ENCODE assay signal across 9 mouse cellular contexts in the genomic region with DNA sequence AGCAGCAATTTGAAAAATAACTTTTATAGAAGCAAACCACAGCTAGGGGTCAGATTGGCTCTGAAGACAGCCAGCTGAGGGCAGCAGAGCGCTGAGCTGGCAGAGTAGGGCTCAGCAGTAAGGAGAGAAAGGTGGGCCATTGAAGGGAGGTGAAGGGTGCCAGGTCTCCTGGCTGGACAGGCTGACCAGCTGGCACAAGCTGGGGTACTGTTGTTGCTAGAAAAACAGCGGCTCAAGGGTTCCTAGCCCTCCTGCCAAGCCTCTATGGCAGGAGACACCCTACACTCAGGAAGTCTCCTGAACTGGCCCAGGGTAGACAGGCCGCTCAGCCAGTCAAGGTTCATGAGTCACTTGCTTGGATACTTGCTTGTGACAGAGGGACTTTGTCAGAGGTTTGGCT. TPM values are rescaled to one million over a fixed set of nuclear protein-coding genes. Genes with fewer than 3 reads are reported as not detected.
DNase-seq lines count a peak whose midpoint lies in the region; ATAC-seq and TF ChIP-seq lines count a peak whose summit lies in the region.
"Had no signal": no experiment of that assay in that cellular context is flagged by ENCODE, and none has a peak within 500 bp of the region (broad histone marks: within the 10 kb centered on the region; RNA-seq: fewer than 3 reads in every experiment).

No protein-coding gene starts in this region.

- no peak overlapping the region for H3K4me3 ChIP-seq in hindbrain, embryonic 14.5 days (replicated peaks; ENCODE audit: low read length)
- H3K4me3 ChIP-seq in hindbrain, embryonic 10.5 days, result no peak overlapping the region
- H3K4me3 ChIP-seq in C2C12 (ENCODE audit: insufficient read depth, poor library complexity, severe bottlenecking), result no peak overlapping the region
- H3K4me3 ChIP-seq in bone marrow, adult 2 months (replicated peaks; ENCODE audit: control insufficient read depth, low read depth, low read length), result no peak overlapping the region
- H3K4me3 ChIP-seq in kidney, postnatal 0 days (replicated peaks; ENCODE audit: low read depth, low read length), result no peak overlapping the region
- no peak overlapping the region for H3K4me3 ChIP-seq in midbrain, embryonic 16.5 days (ENCODE audit: low read depth, low read length)

- TF ChIP-seq CTCF in C2C12 (IDR thresholded peaks at IDR 0.05; ENCODE audit: control insufficient read depth, insufficient read depth, insufficient read length), result peak; percentile 66
- TF ChIP-seq CTCF in bone marrow, adult 2 months (IDR thresholded peaks at IDR 0.05; ENCODE audit: control insufficient read depth, insufficient read depth, low read length), result peak; percentile 50
- peak; percentile 81 for TF ChIP-seq CTCF in kidney, postnatal 0 days (IDR thresholded peaks at IDR 0.05; ENCODE audit: low read depth)

- H3K79me2 ChIP-seq in C2C12 (ENCODE audit: control insufficient read depth, insufficient read depth), result no peaks in the 10 kb centered on the region

- peak; percentile 72 for DNase-seq in hindbrain, embryonic 14.5 days (ENCODE audit: low spot score)
- DNase-seq in hindbrain, embryonic 10.5 days (ENCODE audit: low spot score), result no peak
- DNase-seq in forelimb bud, embryonic 11.5 days (ENCODE audit: low read depth, low spot score), result peak; percentile 19
- DNase-seq in kidney, postnatal 0 days (ENCODE audit: low spot score), result peak; percentile 52

- no peak overlapping the region for H3ac ChIP-seq in C2C12 (ENCODE audit: control insufficient read depth, insufficient read length, low read depth)

- H3K79me3 ChIP-seq in C2C12 (ENCODE audit: low read depth), result no peaks in the 10 kb centered on the region

- no peak overlapping the region for H3K27ac ChIP-seq in hindbrain, embryonic 14.5 days
- no peak overlapping the region for H3K27ac ChIP-seq in hindbrain, embryonic 10.5 days
- no peak overlapping the region for H3K27ac ChIP-seq in bone marrow, adult 2 months (ENCODE audit: control insufficient read depth, insufficient read depth, low read depth, low read length, poor library complexity)
- no peak overlapping the region for H3K27ac ChIP-seq in kidney, postnatal 0 days
- H3K27ac ChIP-seq in midbrain, embryonic 16.5 days (ENCODE audit: low read length), result no peak overlapping the region

- H3K4me2 ChIP-seq in hindbrain, embryonic 14.5 days (replicated peaks), result no peak overlapping the region
- no peak overlapping the region for H3K4me2 ChIP-seq in kidney, postnatal 0 days (ENCODE audit: low read length)
- no peak overlapping the region for H3K4me2 ChIP-seq in midbrain, embryonic 16.5 days (ENCODE audit: low read length)

- peaks cover 4% of the 10 kb centered on the region; the same call in 1 of the 2 replicates for H3K4me1 ChIP-seq in hindbrain, embryonic 14.5 days (replicated peaks; ENCODE audit: control insufficient read depth, insufficient read depth, low read length)
- H3K4me1 ChIP-seq in hindbrain, embryonic 10.5 days (replicated peaks), result peaks cover 29% of the 10 kb centered on the region
- no peaks in the 10 kb centered on the region; the same call in 1 of the 2 replicates for H3K4me1 ChIP-seq in bone marrow, adult 2 months (ENCODE audit: control insufficient read depth, insufficient read depth, low read length)
- H3K4me1 ChIP-seq in kidney, postnatal 0 days (replicated peaks; ENCODE audit: insufficient read depth, low read length), result no peaks in the 10 kb centered on the region
- no peaks in the 10 kb centered on the region for H3K4me1 ChIP-seq in midbrain, embryonic 16.5 days (ENCODE audit: control insufficient read depth, insufficient read depth, low read length)

- ATAC-seq in hindbrain, embryonic 14.5 days (ENCODE audit: low FRiP score), result no peak
- 0 out of 2 replicates have a peak, but pooled peaks have one; percentile 43 for ATAC-seq in kidney, postnatal 0 days (replicated peaks; ENCODE audit: low FRiP score, low read depth)
- peak; percentile 63; the same call in 1 of the 2 replicates for ATAC-seq in midbrain, embryonic 16.5 days
- ATAC-seq in erythroid progenitor cell, adult 5-6 weeks (replicated peaks; ENCODE audit: low FRiP score, poor library complexity, severe bottlenecking), result no peak

- TF ChIP-seq POLR2A in bone marrow, adult 2 months (IDR thresholded peaks at IDR 0.05; ENCODE audit: borderline replicate concordance, control insufficient read depth, low read depth, low read length), result no peak

- no peak overlapping the region for H3K9ac ChIP-seq in hindbrain, embryonic 14.5 days
- H3K9ac ChIP-seq in kidney, postnatal 0 days (ENCODE audit: low read depth, low read length), result no peak overlapping the region
- H3K9ac ChIP-seq in midbrain, embryonic 16.5 days (ENCODE audit: low read depth, low read length), result no peak overlapping the region

- no peaks in the 10 kb centered on the region for H3K36me3 ChIP-seq in hindbrain, embryonic 14.5 days (replicated peaks; ENCODE audit: control insufficient read depth, insufficient read depth)
- no peaks in the 10 kb centered on the region for H3K36me3 ChIP-seq in hindbrain, embryonic 10.5 days
- H3K36me3 ChIP-seq in C2C12 (ENCODE audit: control insufficient read depth, insufficient read depth), result no peaks in the 10 kb centered on the region
- H3K36me3 ChIP-seq in kidney, postnatal 0 days (ENCODE audit: insufficient read depth, low read length), result no peaks in the 10 kb centered on the region
- H3K36me3 ChIP-seq in midbrain, embryonic 16.5 days (ENCODE audit: control insufficient read depth, insufficient read depth, low read length), result no peaks in the 10 kb centered on the region

- no peaks in the 10 kb centered on the region for H3K9me3 ChIP-seq in hindbrain, embryonic 14.5 days (ENCODE audit: control insufficient read depth, low read length)
- H3K9me3 ChIP-seq in hindbrain, embryonic 10.5 days, result no peaks in the 10 kb centered on the region
- no peaks in the 10 kb centered on the region for H3K9me3 ChIP-seq in kidney, postnatal 0 days (replicated peaks; ENCODE audit: low read length)
- no peaks in the 10 kb centered on the region for H3K9me3 ChIP-seq in midbrain, embryonic 16.5 days (replicated peaks; ENCODE audit: control insufficient read depth, low read length, poor library complexity, severe bottlenecking)

- 69% methylated on average over 3 of the region's 3 CpGs for WGBS in hindbrain, embryonic 14.5 days
- WGBS in hindbrain, embryonic 10.5 days, result 57% methylated on average over 3 of the region's 3 CpGs
- 59% methylated on average over 3 of the region's 3 CpGs for WGBS in bone marrow, adult 2 months
- WGBS in kidney, postnatal 0 days, result 68% methylated on average over 3 of the region's 3 CpGs
- 59% methylated on average over 3 of the region's 3 CpGs for WGBS in midbrain, embryonic 16.5 days

- no peaks in the 10 kb centered on the region for H3K27me3 ChIP-seq in hindbrain, embryonic 14.5 days (ENCODE audit: control insufficient read depth, insufficient read depth, low read length)
- H3K27me3 ChIP-seq in hindbrain, embryonic 10.5 days (ENCODE audit: insufficient read depth, poor library complexity, severe bottlenecking), result no peaks in the 10 kb centered on the region
- H3K27me3 ChIP-seq in C2C12 (ENCODE audit: control insufficient read depth, insufficient read depth, insufficient read length), result no peaks in the 10 kb centered on the region
- no peaks in the 10 kb centered on the region for H3K27me3 ChIP-seq in kidney, postnatal 0 days (ENCODE audit: insufficient read depth, low read length)
- no peaks in the 10 kb centered on the region for H3K27me3 ChIP-seq in midbrain, embryonic 16.5 days (ENCODE audit: control insufficient read depth, insufficient read depth, low read depth, low read length)

TF ChIP-seq in C2C12, 6 proteins besides CTCF, POLR2A, EP300 and RAD21:
- TF ChIP-seq MYOG (IDR thresholded peaks at IDR 0.05; ENCODE audit: control insufficient read depth, extremely low read depth, insufficient read length), result no peak

RNA-seq across cellular contexts. Expression of gene Trpm1, which starts 11.4 kb away (rescaled TPM):
- 0.12 and 0.23 TPM in 2 replicates for polyA plus RNA-seq in hindbrain, embryonic 14.5 days (2014; fragmentation: Nextera tagmentation; extraction: Ambion mirVana)
- polyA plus RNA-seq in hindbrain, embryonic 10.5 days (2016; fragmentation: Nextera tagmentation; extraction: Ambion mirVana), result 2.0 and 6.1 TPM in 2 replicates
- 0.02 TPM for polyA plus RNA-seq in C2C12 (2012; fragmentation: generic; extraction: Trizol)
- polyA plus RNA-seq in bone marrow, adult 2 months (2011; ENCODE audit: insufficient read depth, insufficient read length, low replicate concordance, missing spikeins), result 0.92 TPM in 1 of 2 replicates, not detected in the other
- 0.17 and 0.18 TPM in 2 replicates for polyA plus RNA-seq in kidney, postnatal 0 days (2015; fragmentation: Nextera tagmentation; extraction: Ambion mirVana)
- 0.15 and 0.20 TPM in 2 replicates for polyA plus RNA-seq in midbrain, embryonic 16.5 days (2015; fragmentation: Nextera tagmentation; extraction: Ambion mirVana)
- total RNA-seq in erythroid progenitor cell, adult 5-6 weeks (2015; ENCODE audit: low replicate concordance), result not detected in 2 replicates
- not detected in 2 replicates for total RNA-seq in erythroid progenitor cell, adult 5-6 weeks (2017; ENCODE audit: low replicate concordance)
- total RNA-seq: layer of hippocampus, adult 18-20 months had no signal

Comparison
In these comparisons a context has a peak if more than half of its experiments do, and no peak if none do; other contexts are left out.
1. ATAC-seq: peak in kidney, postnatal 0 days (single experiment) and midbrain, embryonic 16.5 days (single experiment); none in hindbrain, embryonic 14.5 days (single experiment) and erythroid progenitor cell, adult 5-6 weeks (single experiment).
2. Peak in every context shown above with its lines, with median percentiles within 50 percentile points of each other: CTCF ChIP-seq.